Mouse (Mus musculus): ENCODE measurements around the gene Rmnd5b.

GRCm38 (mm10) chr11:51656798-51657521 is 21.3 kb upstream of the Rmnd5b start:
- TF ChIP-seq CTCF (IDR thresholded peaks at IDR 0.05; ENCODE audit: low read depth) (no peak), EP300 (IDR thresholded peaks at IDR 0.05; ENCODE audit: low read depth) (no peak)
